Mouse (Mus musculus): Measurements from ENCODE around the gene Nup85.

Nup85 gene

GRCm38 (mm10) chr11:115582913-115583606, 18.8 kb downstream of the Nup85 start:
- CTCF ChIA-PET, result no interaction called here

DNA sequence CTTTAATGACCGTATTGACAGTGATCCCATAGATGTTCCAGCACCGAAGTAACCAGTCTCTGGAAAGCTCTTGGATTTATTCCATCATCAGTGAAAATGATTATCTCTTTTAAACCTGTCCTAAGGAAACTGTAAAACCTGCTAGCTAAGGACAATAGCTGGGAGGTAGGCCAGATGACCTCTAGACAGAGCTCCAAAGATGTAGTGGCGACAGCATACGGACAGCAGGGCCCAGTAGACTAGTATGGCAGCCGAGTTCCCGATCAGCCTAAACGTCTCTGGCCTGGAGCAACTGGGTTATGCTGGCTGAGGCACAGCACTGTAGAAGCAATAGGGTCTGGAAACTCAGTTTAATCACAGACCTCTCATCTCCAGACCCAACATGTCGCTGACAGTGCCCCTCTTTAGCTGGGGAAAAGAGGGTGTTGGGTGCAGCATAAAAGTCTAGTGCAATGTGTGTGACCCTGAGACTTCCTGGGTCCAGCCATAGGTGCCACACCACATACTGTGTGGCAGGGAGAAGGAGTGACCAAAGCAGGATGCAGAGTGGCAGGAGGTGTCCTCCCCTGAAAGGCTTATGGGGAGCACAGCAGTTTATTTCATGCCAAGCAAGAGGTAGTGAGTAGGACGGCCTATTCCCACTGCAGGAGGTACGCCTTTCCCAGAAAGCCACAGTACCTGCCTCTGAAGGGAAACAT, 20.3 kb downstream of the Nup85 start:
- CTCF ChIA-PET, result interaction anchor here (1.0 kb wide), 1 partner anchor 31 kb away, joined by 3 read pairs; no protein-coding TSS in a partner anchor

- CTCF ChIA-PET, result no interaction called here
These were observed 21.4 kb downstream of the Nup85 start for GRCm38 (mm10) chr11:115585573-115586100.

- CTCF ChIA-PET, result no interaction called here
These were observed 22.2 kb downstream of the Nup85 start for GRCm38 (mm10) chr11:115586403-115586802.

DNA sequence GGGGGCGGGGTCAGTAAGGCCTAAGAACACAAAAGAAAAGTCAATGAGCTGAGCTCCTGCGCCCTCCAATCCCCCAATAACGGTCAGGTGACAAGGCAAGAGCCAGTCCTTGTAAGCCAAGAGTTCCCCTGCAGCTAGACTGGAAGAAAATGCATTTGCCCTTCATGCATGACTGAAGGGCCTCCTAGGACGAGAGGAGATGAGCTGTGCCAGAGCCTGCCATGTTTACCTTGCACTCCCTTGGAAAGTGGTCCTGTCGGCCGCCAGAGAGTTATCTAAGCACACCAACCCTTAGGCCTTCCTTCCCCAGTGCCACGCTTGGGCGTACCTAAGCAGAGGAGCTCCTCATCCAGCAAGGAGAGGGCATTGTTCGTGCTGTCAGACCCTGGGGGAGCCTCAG, 23.8 kb downstream of the Nup85 start:
- CTCF ChIA-PET, result no interaction called here

GRCm38 (mm10) chr11:115590526-115591075, 26.4 kb downstream of the Nup85 start:
- CTCF ChIA-PET, result interaction anchor here (0.5 kb wide), 1 partner anchor 37 kb away, joined by 5 read pairs; no protein-coding TSS in a partner anchor

DNA sequence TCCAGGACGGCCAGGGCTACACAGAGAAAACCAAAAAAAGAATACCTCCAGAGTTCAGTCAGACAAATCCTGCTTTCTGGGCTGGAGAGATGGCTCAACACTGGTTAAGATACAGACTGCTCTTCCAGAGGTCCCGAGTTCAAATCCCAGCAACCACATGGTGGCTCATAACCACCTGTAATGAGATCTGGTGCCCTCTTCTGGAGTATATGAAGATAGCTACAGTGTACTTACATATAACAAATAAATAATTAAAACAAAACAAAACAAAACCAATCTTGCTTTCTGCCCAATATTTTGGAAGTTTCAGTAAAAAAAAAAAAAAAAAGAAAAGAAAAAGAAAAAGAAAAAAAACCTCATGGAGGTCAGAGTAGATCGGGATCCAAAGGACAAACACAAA, 31.0 kb downstream of the Nup85 start:
- CTCF ChIA-PET, result no interaction called here

- CTCF ChIA-PET, result no interaction called here
These were observed 34.1 kb downstream of the Nup85 start for GRCm38 (mm10) chr11:115598309-115598708.

DNA sequence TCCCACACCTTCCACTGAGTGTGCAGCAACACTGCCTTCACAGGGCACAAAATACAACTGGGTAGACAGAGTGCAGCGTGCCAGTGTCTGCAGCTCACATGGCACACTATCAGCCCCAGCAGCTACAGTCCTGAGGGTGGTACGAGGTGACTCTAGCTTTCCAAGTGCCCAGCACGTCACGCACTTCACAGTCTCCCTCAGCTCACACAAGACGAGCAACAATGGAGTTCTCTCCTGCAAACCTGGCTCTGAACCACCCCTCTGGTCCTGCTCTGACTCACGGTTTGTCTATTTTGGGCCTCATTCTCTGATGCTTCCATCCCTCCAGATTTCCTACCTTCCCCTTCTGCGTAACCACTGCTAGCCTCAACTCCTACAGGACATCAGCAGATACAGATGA, 35.5 kb downstream of the Nup85 start:
- CTCF ChIA-PET, result interaction anchor here (0.6 kb wide), 1 partner anchor 114 kb away, joined by 3 read pairs; no protein-coding TSS in a partner anchor

DNA sequence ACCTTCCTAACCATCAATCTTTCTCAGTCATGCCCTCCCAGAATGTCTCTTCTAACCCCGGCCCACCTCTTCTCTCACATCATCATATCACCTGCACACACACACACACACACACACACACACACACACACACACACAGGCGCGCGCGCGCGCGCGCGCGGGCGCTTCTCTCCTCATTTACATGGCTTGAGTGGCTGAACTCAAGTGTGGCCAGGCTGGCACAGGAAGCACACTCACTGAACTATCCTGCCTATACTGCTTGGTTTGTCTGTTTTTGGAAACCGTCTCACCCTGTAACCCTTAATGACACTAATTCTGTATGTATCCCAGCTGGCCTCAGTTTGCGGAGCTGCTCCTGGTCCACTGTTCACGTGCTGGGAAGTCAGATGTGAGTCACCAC, 36.5 kb downstream of the Nup85 start:
- CTCF ChIA-PET, result no interaction called here

- CTCF ChIA-PET, result no interaction called here
These were observed 36.9 kb downstream of the Nup85 start for GRCm38 (mm10) chr11:115601174-115601573.

DNA sequence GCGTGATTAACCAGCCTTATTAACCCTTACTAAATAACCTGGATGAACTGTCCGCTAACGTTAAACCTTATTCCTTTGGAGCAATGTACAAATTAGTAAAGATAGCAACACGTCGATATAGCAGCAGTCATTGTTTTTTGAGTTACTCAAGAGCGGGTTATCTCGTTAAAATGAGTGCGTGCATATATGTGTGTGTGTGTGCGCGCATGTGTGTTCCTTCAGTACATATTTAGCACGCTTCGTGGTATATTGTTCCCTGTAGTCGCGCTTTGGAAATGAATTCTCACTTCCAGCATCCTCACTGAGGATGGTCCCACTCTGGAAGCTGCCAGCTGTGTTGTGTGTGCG, 38.9 kb downstream of the Nup85 start:
- CTCF ChIA-PET, result no interaction called here

- CTCF ChIA-PET, result no interaction called here
These were observed 39.5 kb downstream of the Nup85 start, which contains the start of the genes Mrps7 and Gga3 for GRCm38 (mm10) chr11:115603476-115604303. Gene Mrps7 (plus strand): TSS chr11:115603925. Gene Gga3 (minus strand): TSS chr11:115604051.

- CTCF ChIA-PET, result interaction anchor here (0.6 to 1.0 kb wide), 2 partner anchors 112 to 237 kb away, joined by 3 to 16 read pairs; partner anchors contain the start of gene Hid1
These were observed 40.1 kb downstream of the Nup85 start for GRCm38 (mm10) chr11:115604304-115604696.

- CTCF ChIA-PET, result interaction anchor here (0.5 kb wide), 1 partner anchor 396 kb away, joined by 4 read pairs; no protein-coding TSS in a partner anchor
These were observed 42.5 kb downstream of the Nup85 start for GRCm38 (mm10) chr11:115606733-115607132.

DNA sequence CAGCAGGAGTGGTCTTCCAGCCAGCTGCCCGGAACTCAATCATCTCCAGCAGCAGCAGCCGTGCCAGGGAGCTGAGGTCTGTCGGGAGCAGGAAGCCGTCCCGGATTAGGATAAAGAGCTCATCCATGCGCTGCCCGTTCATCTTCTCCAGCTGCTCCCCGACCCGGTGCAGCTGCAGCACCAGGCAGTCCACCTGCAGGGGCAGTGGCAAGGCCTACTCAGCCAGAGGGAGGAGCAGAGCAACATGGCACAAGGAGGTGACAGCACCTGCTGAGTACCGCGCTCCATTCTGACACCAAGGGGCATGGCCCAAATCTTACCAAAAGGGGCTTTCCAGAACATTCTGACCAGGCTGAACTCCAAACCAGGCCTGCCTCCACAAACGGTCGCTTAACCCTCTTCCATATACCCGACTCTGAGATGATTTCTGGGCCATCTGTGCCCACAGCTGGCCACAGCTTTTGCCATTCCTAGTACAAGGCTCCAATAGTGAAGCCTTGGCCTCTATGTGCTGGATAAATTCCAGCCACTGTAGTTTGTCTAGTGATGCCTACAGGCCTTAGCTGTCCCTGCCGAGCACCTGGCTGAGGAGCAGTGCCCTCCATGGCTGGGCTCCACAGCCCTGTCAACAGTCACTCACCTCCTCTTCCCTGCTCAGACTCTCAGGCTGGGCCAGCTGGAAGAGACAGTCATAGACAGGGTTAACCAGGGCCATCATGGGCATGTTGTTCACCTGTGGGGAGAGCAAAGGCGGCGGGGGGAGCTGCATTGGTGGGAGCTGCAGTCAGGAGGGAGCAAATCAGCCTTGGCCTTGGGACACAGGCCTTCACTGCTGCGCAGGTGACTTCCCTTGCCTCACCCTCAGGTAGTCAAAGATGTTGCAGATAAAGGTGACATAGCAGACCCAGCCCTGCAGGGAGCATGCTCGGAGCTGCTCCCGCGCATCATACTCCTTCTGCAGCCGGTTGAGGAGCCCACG, 44.5 kb downstream of the Nup85 start:
- CTCF ChIA-PET, result no interaction called here

- CTCF ChIA-PET, result no interaction called here
These were observed 45.3 kb downstream of the Nup85 start for GRCm38 (mm10) chr11:115609576-115609975.

GRCm38 (mm10) chr11:115611173-115611572, 46.9 kb downstream of the Nup85 start:
- CTCF ChIA-PET, result interaction anchor here (0.6 to 0.7 kb wide), 3 partner anchors 48 to 258 kb away, joined by 3 to 5 read pairs (median 4); no protein-coding TSS in a partner anchor

GRCm38 (mm10) chr11:115612059-115612409, 47.8 kb downstream of the Nup85 start:
- CTCF ChIA-PET, result interaction anchor here (1.5 kb wide), 1 partner anchor 20 kb away, joined by 3 read pairs; no protein-coding TSS in a partner anchor

- CTCF ChIA-PET, result interaction anchor here (1.0 to 1.5 kb wide), 2 partner anchors 9 to 19 kb away, joined by 3 read pairs; no protein-coding TSS in a partner anchor
These were observed 48.3 kb downstream of the Nup85 start, which contains the start of gene Mif4gd for GRCm38 (mm10) chr11:115612410-115613137. Gene Mif4gd (minus strand): TSS chr11:115612969.

Measured in spleen, embryonic (tissue).